Mouse (Mus musculus): ENCODE data around the gene Robo2. TPM values are rescaled to one million over a fixed set of nuclear protein-coding genes. Genes with fewer than 3 reads are reported as not detected.

Gene Robo2
- polyA plus RNA-seq, 1 experiment from 2014 or later = 88.9 TPM

GRCm38 (mm10) chr16:74374540-74374939, 37.1 kb downstream of the Robo2 start:
- no peak overlapping the region for H3K4me3 ChIP-seq (ENCODE audit: low read depth, low read length)

GRCm38 (mm10) chr16:74373407-74373806, 38.2 kb downstream of the Robo2 start:
- Histone ChIP-seq H3K9me3 (replicated peaks; ENCODE audit: control insufficient read depth, low read length, poor library complexity, severe bottlenecking) (no peaks in the 10 kb centered on the region), H3K4me2 (ENCODE audit: low read length) (no peak overlapping the region), H3K9ac (ENCODE audit: low read depth, low read length) (no peak overlapping the region), H3K27me3 (ENCODE audit: control insufficient read depth, insufficient read depth, low read depth, low read length) (no peaks in the 10 kb centered on the region), H3K27ac (ENCODE audit: low read length) (no peak overlapping the region), H3K4me1 (ENCODE audit: control insufficient read depth, insufficient read depth, low read length) (peaks cover 15% of the 10 kb centered on the region), H3K36me3 (ENCODE audit: control insufficient read depth, insufficient read depth, low read length) (no peaks in the 10 kb centered on the region), H3K4me3 (ENCODE audit: low read depth, low read length) (no peak overlapping the region)
- 84% methylated on average over 3 of the region's 3 CpGs for WGBS
- no peak for ATAC-seq

More at GRCm38 (mm10) chr16:74374540-74374939, 37.1 kb downstream of the Robo2 start:
- no peaks in the 10 kb centered on the region for H3K36me3 ChIP-seq (ENCODE audit: control insufficient read depth, insufficient read depth, low read length)
- ATAC-seq = no peak
- H3K27me3 ChIP-seq (ENCODE audit: control insufficient read depth, insufficient read depth, low read depth, low read length) = no peaks in the 10 kb centered on the region
- H3K9ac ChIP-seq (ENCODE audit: low read depth, low read length) = no peak overlapping the region
- 73% methylated on average over 5 of the region's 5 CpGs for WGBS
- no peak overlapping the region for H3K27ac ChIP-seq (ENCODE audit: low read length)
- H3K9me3 ChIP-seq (replicated peaks; ENCODE audit: control insufficient read depth, low read length, poor library complexity, severe bottlenecking) = no peaks in the 10 kb centered on the region
- H3K4me2 ChIP-seq (ENCODE audit: low read length) = no peak overlapping the region
- peaks cover 15% of the 10 kb centered on the region for H3K4me1 ChIP-seq (ENCODE audit: control insufficient read depth, insufficient read depth, low read length)

GRCm38 (mm10) chr16:74372876-74373275, 38.7 kb downstream of the Robo2 start:
- Histone ChIP-seq H3K9ac (ENCODE audit: low read depth, low read length) (no peak overlapping the region), H3K4me2 (ENCODE audit: low read length) (no peak overlapping the region), H3K27ac (ENCODE audit: low read length) (no peak overlapping the region), H3K9me3 (replicated peaks; ENCODE audit: control insufficient read depth, low read length, poor library complexity, severe bottlenecking) (no peaks in the 10 kb centered on the region), H3K4me3 (ENCODE audit: low read depth, low read length) (no peak overlapping the region), H3K36me3 (ENCODE audit: control insufficient read depth, insufficient read depth, low read length) (no peaks in the 10 kb centered on the region), H3K4me1 (ENCODE audit: control insufficient read depth, insufficient read depth, low read length) (peaks cover 15% of the 10 kb centered on the region), H3K27me3 (ENCODE audit: control insufficient read depth, insufficient read depth, low read depth, low read length) (no peaks in the 10 kb centered on the region)
- no peak for ATAC-seq
- WGBS = 46% methylated on average over 1 of the region's 1 CpGs

GRCm38 (mm10) chr16:74348437-74348836, 63.2 kb downstream of the Robo2 start:
- 0 out of 2 replicates have a peak, but pooled peaks cover 2% of the 10 kb centered on the region for H3K4me1 ChIP-seq (ENCODE audit: control insufficient read depth, insufficient read depth, low read length)
- WGBS = 56% methylated on average over 6 of the region's 6 CpGs
- H3K27me3 ChIP-seq (ENCODE audit: control insufficient read depth, insufficient read depth, low read depth, low read length) = no peaks in the 10 kb centered on the region
- H3K4me3 ChIP-seq (ENCODE audit: low read depth, low read length) = no peak overlapping the region
- no peak overlapping the region for H3K4me2 ChIP-seq (ENCODE audit: low read length)
- ATAC-seq = no peak
- H3K9me3 ChIP-seq (replicated peaks; ENCODE audit: control insufficient read depth, low read length, poor library complexity, severe bottlenecking) = no peaks in the 10 kb centered on the region
- peaks cover 5% of the 10 kb centered on the region; the same call in 1 of the 2 replicates for H3K36me3 ChIP-seq (ENCODE audit: control insufficient read depth, insufficient read depth, low read length)
- no peak overlapping the region for H3K9ac ChIP-seq (ENCODE audit: low read depth, low read length)
- no peak overlapping the region for H3K27ac ChIP-seq (ENCODE audit: low read length)

GRCm38 (mm10) chr16:74338969-74339630, 72.5 kb downstream of the Robo2 start:
- Histone ChIP-seq H3K27ac (ENCODE audit: low read length) (no peak overlapping the region), H3K9me3 (replicated peaks; ENCODE audit: control insufficient read depth, low read length, poor library complexity, severe bottlenecking) (no peaks in the 10 kb centered on the region), H3K4me1 (ENCODE audit: control insufficient read depth, insufficient read depth, low read length) (no peaks in the 10 kb centered on the region), H3K27me3 (ENCODE audit: control insufficient read depth, insufficient read depth, low read depth, low read length) (no peaks in the 10 kb centered on the region), H3K4me3 (ENCODE audit: low read depth, low read length) (no peak overlapping the region), H3K4me2 (ENCODE audit: low read length) (no peak overlapping the region), H3K9ac (ENCODE audit: low read depth, low read length) (no peak overlapping the region), H3K36me3 (ENCODE audit: control insufficient read depth, insufficient read depth, low read length) (no peaks in the 10 kb centered on the region)
- WGBS = 78% methylated on average over 9 of the region's 9 CpGs
- no peak for ATAC-seq

- Histone ChIP-seq H3K4me1 (ENCODE audit: control insufficient read depth, insufficient read depth, low read length) (0 out of 2 replicates have a peak, but pooled peaks cover 2% of the 10 kb centered on the region), H3K36me3 (ENCODE audit: control insufficient read depth, insufficient read depth, low read length) (no peaks in the 10 kb centered on the region), H3K9ac (ENCODE audit: low read depth, low read length) (no peak overlapping the region), H3K4me3 (ENCODE audit: low read depth, low read length) (no peak overlapping the region), H3K4me2 (ENCODE audit: low read length) (no peak overlapping the region), H3K27me3 (ENCODE audit: control insufficient read depth, insufficient read depth, low read depth, low read length) (no peaks in the 10 kb centered on the region), H3K9me3 (replicated peaks; ENCODE audit: control insufficient read depth, low read length, poor library complexity, severe bottlenecking) (no peaks in the 10 kb centered on the region), H3K27ac (ENCODE audit: low read length) (no peak overlapping the region)
- peak; percentile 45; the same call in 1 of the 2 replicates for ATAC-seq
- WGBS = 40% methylated on average over 9 of the region's 9 CpGs
These were observed 89.8 kb downstream of the Robo2 start for GRCm38 (mm10) chr16:74321666-74322371.

GRCm38 (mm10) chr16:74316150-74316549, 95.5 kb downstream of the Robo2 start:
- Histone ChIP-seq H3K9ac (ENCODE audit: low read depth, low read length) (peak overlapping the region; percentile 35; the same call in 1 of the 2 replicates), H3K9me3 (replicated peaks; ENCODE audit: control insufficient read depth, low read length, poor library complexity, severe bottlenecking) (no peaks in the 10 kb centered on the region), H3K36me3 (ENCODE audit: control insufficient read depth, insufficient read depth, low read length) (no peaks in the 10 kb centered on the region), H3K27ac (ENCODE audit: low read length) (no peak overlapping the region), H3K4me3 (ENCODE audit: low read depth, low read length) (no peak overlapping the region), H3K4me2 (ENCODE audit: low read length) (peak overlapping the region; percentile 13; the same call in 1 of the 2 replicates), H3K27me3 (ENCODE audit: control insufficient read depth, insufficient read depth, low read depth, low read length) (no peaks in the 10 kb centered on the region), H3K4me1 (ENCODE audit: control insufficient read depth, insufficient read depth, low read length) (peaks cover 5% of the 10 kb centered on the region; the same call in 1 of the 2 replicates)
- peak; percentile 62 for ATAC-seq
- 39% methylated on average over 7 of the region's 7 CpGs for WGBS

GRCm38 (mm10) chr16:74313222-74313621, 98.4 kb downstream of the Robo2 start:
- no peaks in the 10 kb centered on the region for H3K36me3 ChIP-seq (ENCODE audit: control insufficient read depth, insufficient read depth, low read length)
- no peak for ATAC-seq
- H3K4me2 ChIP-seq (ENCODE audit: low read length) = no peak overlapping the region
- 32% methylated on average over 4 of the region's 4 CpGs for WGBS
- no peaks in the 10 kb centered on the region for H3K27me3 ChIP-seq (ENCODE audit: control insufficient read depth, insufficient read depth, low read depth, low read length)
- no peak overlapping the region for H3K27ac ChIP-seq (ENCODE audit: low read length)
- no peak overlapping the region for H3K9ac ChIP-seq (ENCODE audit: low read depth, low read length)
- H3K4me1 ChIP-seq (ENCODE audit: control insufficient read depth, insufficient read depth, low read length) = peaks cover 5% of the 10 kb centered on the region; the same call in 1 of the 2 replicates
- H3K4me3 ChIP-seq (ENCODE audit: low read depth, low read length) = no peak overlapping the region
- H3K9me3 ChIP-seq (replicated peaks; ENCODE audit: control insufficient read depth, low read length, poor library complexity, severe bottlenecking) = no peaks in the 10 kb centered on the region

- Histone ChIP-seq H3K36me3 (ENCODE audit: control insufficient read depth, insufficient read depth, low read length) (no peaks in the 10 kb centered on the region), H3K4me3 (ENCODE audit: low read depth, low read length) (no peak overlapping the region), H3K4me2 (ENCODE audit: low read length) (no peak overlapping the region), H3K27ac (ENCODE audit: low read length) (no peak overlapping the region), H3K9ac (ENCODE audit: low read depth, low read length) (no peak overlapping the region), H3K4me1 (ENCODE audit: control insufficient read depth, insufficient read depth, low read length) (0 out of 2 replicates have a peak, but pooled peaks cover 2% of the 10 kb centered on the region), H3K9me3 (replicated peaks; ENCODE audit: control insufficient read depth, low read length, poor library complexity, severe bottlenecking) (no peaks in the 10 kb centered on the region), H3K27me3 (ENCODE audit: control insufficient read depth, insufficient read depth, low read depth, low read length) (no peaks in the 10 kb centered on the region)
- peak; percentile 17; the same call in 1 of the 2 replicates for ATAC-seq
- 29% methylated on average over 6 of the region's 6 CpGs for WGBS
These were observed 104.1 kb downstream of the Robo2 start for GRCm38 (mm10) chr16:74307543-74307887.

Measured in midbrain, embryonic 16.5 days (tissue).